Mouse (Mus musculus) bone marrow, adult 2 months (tissue): Measurements from ENCODE around the gene Hepacam2. TPM values are rescaled to one million over a fixed set of nuclear protein-coding genes. Genes with fewer than 3 reads are reported as not detected.
A peak's percentile ranks its signal among the peaks of the same experiment; 100 is the strongest.
"Not testable (repeated sequence)": the region's sequence is repeated elsewhere in the genome, so short reads cannot be mapped to it uniquely, and the experiment has no call there.

Source experiments
- H3K27ac ChIP-seq: fragments of 200-500 bp; 2 replicates; pipeline ENCODE4 v1.5.1; 2012; ENCODE audit warnings: low read depth, mild to moderate bottlenecking, control low read depth, inconsistent platforms, low read length; ENCODE audit not compliant: control insufficient read depth, poor library complexity, insufficient read depth
- H3K4me1 ChIP-seq: fragments of 200-500 bp; 2 replicates; pipeline ENCODE4 v1.6.1; 2011; ENCODE audit warnings: low read length; ENCODE audit not compliant: control insufficient read depth, insufficient read depth
- H3K4me3 ChIP-seq: fragments of 200-500 bp; replicated peaks from 2 replicates; pipeline ENCODE3; 2011; ENCODE audit warnings: mild to moderate bottlenecking, low read depth, low read length, control low read depth; ENCODE audit not compliant: control insufficient read depth
- CTCF ChIP-seq: fragments of 200-500 bp; IDR thresholded peaks from 2 replicates; pipeline ENCODE4 v1.5.1; 2011; ENCODE audit warnings: low read length, control low read depth; ENCODE audit not compliant: control insufficient read depth, insufficient read depth
- POLR2A ChIP-seq: fragments of 200-500 bp; IDR thresholded peaks from 2 replicates; pipeline ENCODE4 v1.6.1; 2011; ENCODE audit warnings: low read depth, mild to moderate bottlenecking, control low read depth, low read length, borderline replicate concordance; ENCODE audit not compliant: control insufficient read depth
- WGBS: fragments of 180-500 bp; shearing (Covaris S2); methylation state at CpG from one replicate; pipeline ENCODE4 v1.1.7; 2018; 5-methylcytosine and 5-hydroxymethylcytosine counted together
- polyA plus RNA-seq: library from polyadenylated mRNA; stranded (reverse); fragments of >200 nt; gene quantifications from 2 replicates; pipeline ENCODE4 v1.2.4, GENCODE M21; 2011; ENCODE audit warnings: low replicate concordance; ENCODE audit not compliant: missing spikeins, insufficient read depth, insufficient read length

Gene Hepacam2
- polyA plus RNA-seq, 1 experiment: not detected

GRCm38 (mm10) chr6:3511612-3512011 lies 13.5 kb upstream of the Hepacam2 start:
- no peak overlapping the region for H3K27ac ChIP-seq
- H3K4me3 ChIP-seq: no peak overlapping the region
- WGBS: 86% methylated on average over 11 of the region's 11 CpGs
- H3K4me1 ChIP-seq: no peaks in the 10 kb centered on the region; the same call in 1 of the 2 replicates
- TF ChIP-seq CTCF: no peak
- no peak for TF ChIP-seq POLR2A

- no peak for TF ChIP-seq CTCF
- TF ChIP-seq POLR2A: no peak
- Histone ChIP-seq H3K4me1 (no peaks in the 10 kb centered on the region; the same call in 1 of the 2 replicates), H3K27ac (no peak overlapping the region), H3K4me3 (no peak overlapping the region)
- 89% methylated on average over 10 of the region's 10 CpGs for WGBS
Measured at GRCm38 (mm10) chr6:3511116-3511515, 13.0 kb upstream of the Hepacam2 start.

- Histone ChIP-seq H3K27ac (no peak overlapping the region), H3K4me3 (no peak overlapping the region), H3K4me1 (no peaks in the 10 kb centered on the region; the same call in 1 of the 2 replicates)
- WGBS: 26% methylated on average over 2 of the region's 2 CpGs
- TF ChIP-seq POLR2A (no peak), CTCF (no peak)
Measured at GRCm38 (mm10) chr6:3509782-3510181, 11.7 kb upstream of the Hepacam2 start.

GRCm38 (mm10) chr6:3508151-3508550 lies 10.1 kb upstream of the Hepacam2 start:
- H3K4me3 ChIP-seq, H3K4me1 ChIP-seq, H3K27ac ChIP-seq: not testable (repeated sequence)
- WGBS: 81% methylated on average over 2 of the region's 2 CpGs

GRCm38 (mm10) chr6:3507078-3507477 lies 9.0 kb upstream of the Hepacam2 start:
- Histone ChIP-seq H3K4me1 (no peaks in the 10 kb centered on the region), H3K4me3 (no peak overlapping the region), H3K27ac (no peak overlapping the region)
- no peak for TF ChIP-seq POLR2A
- TF ChIP-seq CTCF: no peak
- WGBS: 75% methylated on average over 4 of the region's 4 CpGs

GRCm38 (mm10) chr6:3505289-3505688 lies 7.2 kb upstream of the Hepacam2 start:
- 83% methylated on average over 5 of the region's 5 CpGs for WGBS
- no peaks in the 10 kb centered on the region for H3K4me1 ChIP-seq
- TF ChIP-seq POLR2A (no peak), CTCF (no peak)
- H3K27ac ChIP-seq: no peak overlapping the region
- no peak overlapping the region for H3K4me3 ChIP-seq

- WGBS: 75% methylated on average over 3 of the region's 3 CpGs
- Histone ChIP-seq H3K4me3 (no peak overlapping the region), H3K27ac (no peak overlapping the region), H3K4me1 (peaks cover 1% of the 10 kb centered on the region; the same call in 1 of the 2 replicates)
- TF ChIP-seq CTCF (no peak), POLR2A (no peak)
Measured at GRCm38 (mm10) chr6:3500286-3500685, 2.2 kb upstream of the Hepacam2 start.

GRCm38 (mm10) chr6:3496210-3496609 lies 1.9 kb downstream of the Hepacam2 start:
- TF ChIP-seq POLR2A (no peak), CTCF (peak; percentile 33; the same call in 1 of the 2 replicates)
- Histone ChIP-seq H3K27ac (no peak overlapping the region), H3K4me3 (no peak overlapping the region), H3K4me1 (peaks cover 1% of the 10 kb centered on the region; the same call in 1 of the 2 replicates)
- WGBS: 2% methylated on average over 2 of the region's 2 CpGs

- H3K27ac ChIP-seq: no peak overlapping the region
- WGBS: 76% methylated on average over 5 of the region's 5 CpGs
- TF ChIP-seq POLR2A (no peak), CTCF (no peak)
- H3K4me1 ChIP-seq: peaks cover 1% of the 10 kb centered on the region; the same call in 1 of the 2 replicates
- no peak overlapping the region for H3K4me3 ChIP-seq
Measured at GRCm38 (mm10) chr6:3494285-3494684, 3.8 kb downstream of the Hepacam2 start.
